Mouse (Mus musculus) adrenal gland (tissue): ENCODE measurements at regions not wholly inside any gene's neighbourhood (a gene's known extent, or its start where the extent isn't known, plus 50 kb on each side); places are given as distances from the start of the nearest gene placed in this dataset.

Experiments used
- intact Hi-C: fragments of 180-260 bp; cut with DNase I; formaldehyde crosslinking; loops from one replicate; pipeline ENCODE4 v1.15.1; 2025

- intact Hi-C loops, result no loop called here
Observed at GRCm38 (mm10) chr4:98282275-98282674, 100.8 kb downstream of the Tm2d1 start.

GRCm38 (mm10) chr4:98258336-98258735 is 124.8 kb downstream of the Tm2d1 start:
- intact Hi-C loops, result loop anchor here (5.0 kb wide), 1 partner anchor 64 kb away; no protein-coding TSS in a partner anchor

GRCm38 (mm10) chr4:98257711-98258110 is 125.4 kb downstream of the Tm2d1 start:
- intact Hi-C loops, result loop anchor here (5.0 kb wide), 1 partner anchor 65 kb away; no protein-coding TSS in a partner anchor

- intact Hi-C loops, result loop anchor here (5.0 kb wide), 1 partner anchor 67 kb away; no protein-coding TSS in a partner anchor
Observed at GRCm38 (mm10) chr4:98254856-98255853, 128.0 kb downstream of the Tm2d1 start.

- intact Hi-C loops, result no loop called here
Observed at GRCm38 (mm10) chr4:98243941-98244929, 138.9 kb downstream of the Tm2d1 start.

- intact Hi-C loops, result no loop called here
Observed at GRCm38 (mm10) chr4:98243502-98243901, 139.6 kb downstream of the Tm2d1 start.

- intact Hi-C loops, result no loop called here
Observed at GRCm38 (mm10) chr4:98241921-98242320, 141.2 kb downstream of the Tm2d1 start.

- intact Hi-C loops, result no loop called here
Observed at GRCm38 (mm10) chr4:98240289-98240688, 142.8 kb downstream of the Tm2d1 start.

GRCm38 (mm10) chr4:98238075-98238474 is 145.0 kb downstream of the Tm2d1 start:
- intact Hi-C loops, result no loop called here

- intact Hi-C loops, result no loop called here
Observed at GRCm38 (mm10) chr4:98237475-98237874, 145.6 kb downstream of the Tm2d1 start.

- intact Hi-C loops, result no loop called here
Observed at GRCm38 (mm10) chr4:98236006-98236783, 146.9 kb downstream of the Tm2d1 start.

GRCm38 (mm10) chr4:98228193-98228592 is 154.9 kb downstream of the Tm2d1 start:
- intact Hi-C loops, result no loop called here

- intact Hi-C loops, result no loop called here
Observed at GRCm38 (mm10) chr4:98224366-98224765, 158.7 kb downstream of the Tm2d1 start.

GRCm38 (mm10) chr4:98223429-98223828 is 159.7 kb downstream of the Tm2d1 start:
- intact Hi-C loops, result no loop called here

- intact Hi-C loops, result no loop called here
Observed at GRCm38 (mm10) chr4:98221566-98221965, 161.5 kb downstream of the Tm2d1 start.

- intact Hi-C loops, result no loop called here
Observed at GRCm38 (mm10) chr4:98215218-98215617, 167.9 kb downstream of the Tm2d1 start.

- intact Hi-C loops, result loop anchor here (10.0 kb wide), 1 partner anchor 643 kb away; no protein-coding TSS in a partner anchor
Observed at GRCm38 (mm10) chr4:98207446-98207845, 175.7 kb downstream of the Tm2d1 start.

GRCm38 (mm10) chr4:98206245-98206970 is 176.7 kb downstream of the Tm2d1 start:
- intact Hi-C loops, result loop anchor here (10.0 kb wide), 1 partner anchor 642 kb away; no protein-coding TSS in a partner anchor

- intact Hi-C loops, result loop anchor here (10.0 kb wide), 1 partner anchor 638 kb away; no protein-coding TSS in a partner anchor
Observed at GRCm38 (mm10) chr4:98203129-98203528, 180.0 kb downstream of the Tm2d1 start.

GRCm38 (mm10) chr4:98202232-98202631 is 180.9 kb downstream of the Tm2d1 start:
- intact Hi-C loops, result loop anchor here (10.0 kb wide), 1 partner anchor 637 kb away; no protein-coding TSS in a partner anchor
